Mouse (Mus musculus): ENCODE data around the gene Adgra3. TPM values are rescaled to one million over a fixed set of nuclear protein-coding genes. Genes with fewer than 3 reads are reported as not detected.

The Adgra3 gene
- total and polyA plus RNA-seq, 3 experiments, result not detected

DNA sequence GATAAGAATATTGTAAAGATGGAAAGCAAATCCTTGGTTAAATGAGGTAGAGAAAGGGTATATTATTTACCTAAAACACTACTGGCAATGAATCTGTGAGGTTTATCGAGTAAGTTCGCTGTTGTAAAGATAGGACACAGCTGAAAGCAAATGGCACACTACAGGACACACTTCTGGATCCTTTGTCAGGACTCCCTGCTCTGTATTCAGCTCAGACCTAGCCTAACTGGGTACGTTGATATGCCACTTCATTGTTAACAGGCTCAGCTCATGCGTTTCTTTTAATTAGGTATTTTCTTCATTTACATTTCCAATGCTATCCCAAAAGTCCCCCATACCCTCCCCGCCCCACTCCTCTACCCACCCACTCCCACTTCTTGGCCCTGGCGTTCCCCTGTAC is 61.8 kb downstream of the Adgra3 start:
- H3K79me2 ChIP-seq (ENCODE audit: control insufficient read depth, insufficient read depth, low read length, poor library complexity), result no peaks in the 10 kb centered on the region
- H3K36me3 ChIP-seq (ENCODE audit: control insufficient read depth in 1 of 2, insufficient read depth in 2 of 2, low read length in 2 of 2), result no peaks in the 10 kb centered on the region
- no peaks in the 10 kb centered on the region for H3K4me1 ChIP-seq (ENCODE audit: control insufficient read depth in 1 of 2, insufficient read depth in 2 of 2, low read length in 2 of 2)
- DNase-seq (ENCODE audit: low read depth, low spot score), result no peak
- no peaks in the 10 kb centered on the region for H3K27me3 ChIP-seq (ENCODE audit: control insufficient read depth in 1 of 2, insufficient read depth in 2 of 2, low read length in 2 of 2)
- no peak overlapping the region for H3K9ac ChIP-seq (ENCODE audit: control insufficient read depth, low read depth, low read length, poor library complexity, severe bottlenecking)
- no peaks in the 10 kb centered on the region for H3K9me3 ChIP-seq (replicated peaks; ENCODE audit: insufficient read depth, low read length)
- H3K27ac ChIP-seq (ENCODE audit: control insufficient read depth, low read depth, low read length), result no peak overlapping the region
- H3K4me3 ChIP-seq (ENCODE audit: control insufficient read depth in 1 of 2, insufficient read depth in 1 of 2, low read depth in 2 of 2, low read length in 2 of 2), result no peak overlapping the region
- TF ChIP-seq BHLHE40 (IDR thresholded peaks at IDR 0.05; ENCODE audit: borderline replicate concordance, low read depth, low read length) (no peak), NELFE (IDR thresholded peaks at IDR 0.05; ENCODE audit: low read depth, low read length) (no peak), GABPA (IDR thresholded peaks at IDR 0.05; ENCODE audit: low read depth, low read length) (no peak), GATA1 (IDR thresholded peaks at IDR 0.05; ENCODE audit: low read depth, low read length) (no peak), POLR2AphosphoS5 (IDR thresholded peaks at IDR 0.05; ENCODE audit: borderline replicate concordance, low read depth, low read length) (no peak), MEF2A (IDR thresholded peaks at IDR 0.05; ENCODE audit: extremely low read depth, insufficient replicate concordance, low read depth, low read length, poor library complexity, severe bottlenecking) (no peak), E2F4 (IDR thresholded peaks at IDR 0.05; ENCODE audit: borderline replicate concordance, low read depth, low read length) (no peak), POLR2A (IDR thresholded peaks at IDR 0.05; ENCODE audit: control insufficient read depth in 1 of 2, insufficient read depth in 1 of 2, low read depth in 1 of 2, low read length in 2 of 2, poor library complexity in 1 of 2) (no peak), ZC3H11A (IDR thresholded peaks at IDR 0.05; ENCODE audit: low read depth, low read length) (no peak), TCF12 (IDR thresholded peaks at IDR 0.05; ENCODE audit: low read depth, low read length) (no peak), POLR2AphosphoS2 (IDR thresholded peaks at IDR 0.05; ENCODE audit: low read length) (no peak), MYC (IDR thresholded peaks at IDR 0.05; ENCODE audit: low read depth, low read length) (no peak), ZMIZ1 (IDR thresholded peaks at IDR 0.05; ENCODE audit: low read depth, low read length) (no peak), HCFC1 (IDR thresholded peaks at IDR 0.05; ENCODE audit: low read depth, low read length) (no peak)

DNA sequence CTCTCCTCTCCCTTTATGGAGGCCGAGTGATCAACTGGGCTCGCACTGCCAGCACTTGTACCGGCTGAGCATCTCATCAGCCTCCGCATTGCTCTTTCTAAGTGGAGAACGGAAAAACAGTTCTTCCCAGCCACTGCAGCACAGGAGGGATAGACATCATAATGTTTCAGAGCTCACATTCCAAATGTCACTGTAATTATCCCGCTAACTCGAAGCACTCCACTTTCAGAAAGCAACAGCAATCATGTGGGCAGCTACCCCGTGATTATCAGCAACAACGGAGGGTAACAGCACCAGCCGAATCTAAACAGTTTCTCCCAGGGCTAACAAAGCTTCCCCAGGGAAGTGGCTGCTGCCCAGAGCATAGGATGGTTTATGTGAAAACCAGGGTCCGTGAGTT is 62.3 kb downstream of the Adgra3 start:
- Histone ChIP-seq H3K79me2 (ENCODE audit: control insufficient read depth, insufficient read depth, low read length, poor library complexity) (no peaks in the 10 kb centered on the region), H3K4me1 (ENCODE audit: control insufficient read depth in 1 of 2, insufficient read depth in 2 of 2, low read length in 2 of 2) (no peaks in the 10 kb centered on the region), H3K27me3 (ENCODE audit: control insufficient read depth in 1 of 2, insufficient read depth in 2 of 2, low read length in 2 of 2) (no peaks in the 10 kb centered on the region), H3K9ac (ENCODE audit: control insufficient read depth, low read depth, low read length, poor library complexity, severe bottlenecking) (no peak overlapping the region), H3K36me3 (ENCODE audit: control insufficient read depth in 1 of 2, insufficient read depth in 2 of 2, low read length in 2 of 2) (no peaks in the 10 kb centered on the region), H3K9me3 (replicated peaks; ENCODE audit: insufficient read depth, low read length) (no peaks in the 10 kb centered on the region), H3K27ac (ENCODE audit: control insufficient read depth, low read depth, low read length) (no peak overlapping the region), H3K4me3 (ENCODE audit: control insufficient read depth in 1 of 2, insufficient read depth in 1 of 2, low read depth in 2 of 2, low read length in 2 of 2) (no peak overlapping the region)
- no peak for DNase-seq (ENCODE audit: low read depth, low spot score)
- TF ChIP-seq NRF1 (IDR thresholded peaks at IDR 0.05; ENCODE audit: insufficient read depth, low read depth, low read length, poor library complexity, severe bottlenecking) (no peak), UBTF (IDR thresholded peaks at IDR 0.05; ENCODE audit: borderline replicate concordance, insufficient read depth, low read depth, low read length) (no peak), TAL1 (IDR thresholded peaks at IDR 0.05; ENCODE audit: low read length) (no peak), TCF12 (IDR thresholded peaks at IDR 0.05; ENCODE audit: low read depth, low read length) (no peak), E2F4 (IDR thresholded peaks at IDR 0.05; ENCODE audit: borderline replicate concordance, low read depth, low read length) (no peak), GABPA (IDR thresholded peaks at IDR 0.05; ENCODE audit: low read depth, low read length) (no peak), CHD1 (IDR thresholded peaks at IDR 0.05; ENCODE audit: low read depth, low read length) (no peak), SMC3 (IDR thresholded peaks at IDR 0.05; ENCODE audit: low read depth, low read length) (no peak), EP300 (IDR thresholded peaks at IDR 0.05; ENCODE audit: low read depth in 1 of 2, low read length in 2 of 2) (no peak), POLR2AphosphoS2 (IDR thresholded peaks at IDR 0.05; ENCODE audit: low read length) (no peak), JUND (IDR thresholded peaks at IDR 0.05; ENCODE audit: low read depth, low read length) (no peak), BHLHE40 (IDR thresholded peaks at IDR 0.05; ENCODE audit: borderline replicate concordance, low read depth, low read length) (no peak), ZNF384 (IDR thresholded peaks at IDR 0.05; ENCODE audit: low read depth, low read length) (no peak), MAFK (IDR thresholded peaks at IDR 0.05; ENCODE audit: borderline replicate concordance, low read depth, low read length) (no peak), CTCF (IDR thresholded peaks at IDR 0.05 in 2 of 3, conservative IDR thresholded peaks at IDR 0.05 in 1 of 3; ENCODE audit: control insufficient read depth in 1 of 3, insufficient read depth in 1 of 3, low read depth in 2 of 3, low read length in 3 of 3, poor library complexity in 1 of 3, severe bottlenecking in 1 of 3) (no peak), RAD21 (IDR thresholded peaks at IDR 0.05; ENCODE audit: low read depth, low read length) (no peak), MYB (IDR thresholded peaks at IDR 0.05; ENCODE audit: low read depth, low read length) (no peak), GATA1 (IDR thresholded peaks at IDR 0.05; ENCODE audit: low read depth, low read length) (no peak), SIN3A (IDR thresholded peaks at IDR 0.05; ENCODE audit: low read length) (no peak)

All from MEL (cell line).